Mouse (Mus musculus) limb, embryonic 15.5 days (tissue): ENCODE measurements at regions not wholly inside any gene's neighbourhood (a gene's known extent, or its start where the extent isn't known, plus 50 kb on each side); places are given as distances from the start of the nearest gene placed in this dataset.
A peak's percentile ranks its signal among the peaks of the same experiment; 100 is the strongest.

Experiments
- ATAC-seq: fragments of 200-750 bp; cut with Nextera tagmentation; 2 replicates; pipeline ENCODE4 v1.8.0; 2017; ENCODE audit warnings: low read depth, moderate TSS enrichment; ENCODE audit not compliant: insufficient number of reproducible peaks, low FRiP score, low TSS enrichment
- H3K27ac ChIP-seq: fragments of 300-500 bp; sonication (generic); 2 replicates; pipeline ENCODE4 v1.5.1; 2015; ENCODE audit warnings: moderate library complexity, mild to moderate bottlenecking, inconsistent platforms
- H3K27me3 ChIP-seq: fragments of 300-500 bp; sonication (generic); 2 replicates; pipeline ENCODE4 v1.6.1; 2015; ENCODE audit warnings: inconsistent platforms
- H3K36me3 ChIP-seq: fragments of 300-500 bp; sonication (generic); 2 replicates; pipeline ENCODE4 v1.6.1; 2015; ENCODE audit warnings: inconsistent platforms
- H3K4me1 ChIP-seq: fragments of 300-500 bp; sonication (generic); 2 replicates; pipeline ENCODE4 v1.6.1; 2015; ENCODE audit warnings: inconsistent platforms
- H3K4me2 ChIP-seq: fragments of 300-500 bp; sonication (generic); 2 replicates; pipeline ENCODE4 v1.6.1; 2015; ENCODE audit warnings: mild to moderate bottlenecking, inconsistent platforms
- H3K4me3 ChIP-seq: fragments of 300-500 bp; sonication (generic); 2 replicates; pipeline ENCODE4 v1.5.1; 2015; ENCODE audit warnings: mild to moderate bottlenecking, inconsistent platforms
- H3K9ac ChIP-seq: fragments of 300-500 bp; sonication (generic); 2 replicates; pipeline ENCODE4 v1.6.1; 2015; ENCODE audit warnings: inconsistent platforms
- H3K9me3 ChIP-seq: fragments of 300-500 bp; sonication (generic); 2 replicates; pipeline ENCODE4 v1.6.1; 2016; ENCODE audit warnings: inconsistent platforms
- WGBS: fragments of 180-500 bp; shearing (Covaris S2); methylation state at CpG from one replicate; pipeline ENCODE4 v1.1.7; 2015; 5-methylcytosine and 5-hydroxymethylcytosine counted together

- no peak for ATAC-seq
- Histone ChIP-seq H3K27ac (no peak overlapping the region), H3K9ac (no peak overlapping the region), H3K36me3 (no peaks in the 10 kb centered on the region), H3K4me2 (no peak overlapping the region), H3K4me1 (no peaks in the 10 kb centered on the region), H3K4me3 (no peak overlapping the region), H3K27me3 (no peaks in the 10 kb centered on the region), H3K9me3 (no peaks in the 10 kb centered on the region)
- 65% methylated on average over 3 of the region's 3 CpGs for WGBS
Measured at GRCm38 (mm10) chrX:58093245-58093644, 70.7 kb downstream of the Zic3 start.

GRCm38 (mm10) chrX:58117761-58118426, 95.4 kb downstream of the Zic3 start:
- H3K4me3 ChIP-seq, result no peak overlapping the region
- no peak for ATAC-seq
- no peak overlapping the region for H3K9ac ChIP-seq
- no peaks in the 10 kb centered on the region for H3K36me3 ChIP-seq
- no peaks in the 10 kb centered on the region for H3K9me3 ChIP-seq
- no peak overlapping the region for H3K4me2 ChIP-seq
- 85% methylated on average over 8 of the region's 8 CpGs for WGBS
- no peaks in the 10 kb centered on the region for H3K4me1 ChIP-seq
- no peaks in the 10 kb centered on the region for H3K27me3 ChIP-seq
- no peak overlapping the region for H3K27ac ChIP-seq

GRCm38 (mm10) chrX:58155371-58156124, 133.0 kb downstream of the Zic3 start:
- Histone ChIP-seq H3K4me2 (peak overlapping the region; percentile 20; the same call in 1 of the 2 replicates), H3K27ac (no peak overlapping the region), H3K4me1 (no peaks in the 10 kb centered on the region), H3K27me3 (no peaks in the 10 kb centered on the region), H3K4me3 (no peak overlapping the region), H3K9me3 (no peaks in the 10 kb centered on the region), H3K36me3 (no peaks in the 10 kb centered on the region), H3K9ac (no peak overlapping the region)
- WGBS, result 31% methylated on average over 20 of the region's 20 CpGs
- ATAC-seq, result no peak

GRCm38 (mm10) chrX:58157361-58157760, 134.9 kb downstream of the Zic3 start:
- H3K9ac ChIP-seq, result no peak overlapping the region

GRCm38 (mm10) chrX:58166184-58166904, 143.8 kb downstream of the Zic3 start:
- no peak overlapping the region for H3K4me2 ChIP-seq
- no peak for ATAC-seq
- WGBS, result 54% methylated on average over 12 of the region's 12 CpGs

More at GRCm38 (mm10) chrX:58157361-58157760, 134.9 kb downstream of the Zic3 start:
- H3K4me3 ChIP-seq, result no peak overlapping the region
- no peak overlapping the region for H3K4me2 ChIP-seq
- ATAC-seq, result no peak
- H3K9me3 ChIP-seq, result no peaks in the 10 kb centered on the region
- WGBS, result 46% methylated on average over 5 of the region's 5 CpGs
- no peaks in the 10 kb centered on the region for H3K4me1 ChIP-seq
- no peak overlapping the region for H3K27ac ChIP-seq
- H3K36me3 ChIP-seq, result no peaks in the 10 kb centered on the region
- no peaks in the 10 kb centered on the region for H3K27me3 ChIP-seq

GRCm38 (mm10) chrX:58174326-58174725, 151.8 kb downstream of the Zic3 start:
- H3K27ac ChIP-seq, result no peak overlapping the region
- H3K4me3 ChIP-seq, result no peak overlapping the region

More at GRCm38 (mm10) chrX:58166184-58166904, 143.8 kb downstream of the Zic3 start:
- Histone ChIP-seq H3K36me3 (no peaks in the 10 kb centered on the region), H3K27ac (no peak overlapping the region; the same call in 1 of the 2 replicates), H3K9me3 (no peaks in the 10 kb centered on the region), H3K9ac (no peak overlapping the region), H3K4me1 (no peaks in the 10 kb centered on the region; the same call in 1 of the 2 replicates), H3K4me3 (no peak overlapping the region), H3K27me3 (no peaks in the 10 kb centered on the region)

More at GRCm38 (mm10) chrX:58174326-58174725, 151.8 kb downstream of the Zic3 start:
- Histone ChIP-seq H3K4me2 (no peak overlapping the region), H3K4me1 (no peaks in the 10 kb centered on the region), H3K36me3 (no peaks in the 10 kb centered on the region), H3K27me3 (no peaks in the 10 kb centered on the region), H3K9me3 (no peaks in the 10 kb centered on the region), H3K9ac (no peak overlapping the region)
- 73% methylated on average over 1 of the region's 1 CpGs for WGBS
- no peak for ATAC-seq
